Mouse (Mus musculus) left cerebral cortex, postnatal 4 days (tissue): ENCODE results near the gene Slc38a4. TPM values are rescaled to one million over a fixed set of nuclear protein-coding genes. Genes with fewer than 3 reads are reported as not detected.

Source experiments
- DNase-seq: peaks from one replicate; pipeline ENCODE4 v3.0.0-alpha.2; 2022
- intact Hi-C: fragments of 180-260 bp; cut with DNase I; formaldehyde crosslinking; loops from one replicate; pipeline ENCODE4 v1.15.1; 2025
- total RNA-seq, 2 experiments: library from RNA; stranded (reverse); gene quantifications; 2 replicates each; pipeline ENCODE4 v1.2.3; 2021

Slc38a4 gene
- total RNA-seq, 2 experiments from 2014 or later: 2.8 to 3.1 TPM

DNA sequence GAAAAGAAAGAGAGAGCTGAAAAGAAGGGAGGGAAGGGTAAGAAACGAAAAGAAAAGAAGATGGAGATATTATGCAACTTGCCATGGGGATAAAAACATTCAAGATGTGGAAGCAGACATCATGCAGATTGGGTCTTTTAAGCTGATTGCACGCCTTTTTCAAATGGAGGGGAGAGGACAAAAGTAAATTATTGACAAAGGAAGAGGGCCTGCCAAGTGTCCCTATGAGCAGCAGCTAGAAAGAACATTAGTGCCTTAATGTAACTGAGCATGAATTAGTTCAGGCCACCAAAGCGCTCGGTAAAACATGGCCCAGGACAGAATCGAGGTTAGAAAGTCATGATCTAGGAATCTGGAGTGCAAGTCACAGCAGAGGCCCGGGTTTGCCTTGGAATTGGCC, 35.5 kb downstream of the Slc38a4 start:
- DNase-seq: no peak
- intact Hi-C loops: no loop called here

DNA sequence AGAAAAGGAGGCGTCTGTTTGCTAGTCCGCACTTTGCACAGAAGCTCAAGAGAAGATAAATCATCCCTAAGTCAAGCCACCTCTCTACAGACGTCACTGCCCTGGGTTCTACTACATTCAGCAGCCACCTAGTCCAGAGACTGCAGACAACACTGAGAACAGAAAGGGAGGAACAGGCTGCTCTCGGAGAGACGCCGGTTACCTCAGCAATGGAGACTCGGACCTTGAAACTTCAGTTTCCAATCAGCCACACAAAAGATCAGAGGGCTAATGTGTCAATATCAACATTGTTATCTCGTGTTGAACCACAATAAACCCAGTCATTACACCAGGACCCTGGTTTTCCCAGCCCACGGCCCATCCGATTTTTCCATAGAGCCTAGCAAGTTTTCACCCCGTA, 36.4 kb downstream of the Slc38a4 start:
- intact Hi-C loops: no loop called here
- no peak for DNase-seq

DNA sequence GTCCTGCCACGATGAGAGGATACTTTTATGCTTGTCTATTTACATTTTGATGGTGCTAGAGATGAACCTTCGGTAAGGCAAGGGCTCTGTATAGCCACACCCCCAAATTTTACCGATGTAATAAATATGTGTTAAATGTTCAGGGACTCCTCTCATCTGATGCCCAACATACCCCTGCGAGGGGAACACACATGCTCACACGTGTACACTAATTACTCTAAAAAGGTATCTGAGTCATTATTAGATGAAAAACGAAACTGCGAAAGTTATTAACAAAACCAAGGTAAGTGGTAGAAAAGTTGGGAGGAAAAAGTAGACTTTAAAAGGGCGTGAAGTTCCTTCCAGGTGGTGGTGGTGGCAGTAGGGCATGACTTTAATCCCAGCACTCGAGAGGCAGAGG, 38.6 kb downstream of the Slc38a4 start:
- DNase-seq: no peak
- intact Hi-C loops: no loop called here

DNA sequence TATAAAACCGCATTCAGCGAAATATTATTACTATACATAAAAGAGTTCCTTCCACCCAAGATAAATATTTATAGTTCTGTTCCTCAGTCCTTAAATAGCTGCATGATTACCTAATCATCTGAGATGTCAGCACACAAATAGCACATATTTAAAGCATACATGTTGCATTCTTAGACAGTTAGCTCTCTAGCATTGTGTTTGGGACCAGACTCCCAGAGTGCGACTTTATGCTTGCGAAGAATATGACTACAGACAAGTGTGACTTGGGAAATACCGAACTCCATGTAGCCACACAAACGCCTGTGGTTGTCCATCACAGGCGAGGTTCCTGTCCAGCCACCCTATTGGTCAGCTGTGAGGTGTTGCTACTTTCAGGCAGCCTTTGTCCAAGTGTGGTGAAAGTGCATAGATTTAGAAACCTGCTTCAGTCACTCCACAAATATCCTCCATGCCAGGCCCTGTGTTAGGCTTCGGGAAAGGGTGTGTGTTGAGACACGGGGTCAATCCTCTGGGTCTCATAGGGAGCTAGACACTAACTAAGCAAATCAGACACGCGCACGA, 40.6 kb downstream of the Slc38a4 start:
- intact Hi-C loops: no loop called here
- DNase-seq: no peak

DNA sequence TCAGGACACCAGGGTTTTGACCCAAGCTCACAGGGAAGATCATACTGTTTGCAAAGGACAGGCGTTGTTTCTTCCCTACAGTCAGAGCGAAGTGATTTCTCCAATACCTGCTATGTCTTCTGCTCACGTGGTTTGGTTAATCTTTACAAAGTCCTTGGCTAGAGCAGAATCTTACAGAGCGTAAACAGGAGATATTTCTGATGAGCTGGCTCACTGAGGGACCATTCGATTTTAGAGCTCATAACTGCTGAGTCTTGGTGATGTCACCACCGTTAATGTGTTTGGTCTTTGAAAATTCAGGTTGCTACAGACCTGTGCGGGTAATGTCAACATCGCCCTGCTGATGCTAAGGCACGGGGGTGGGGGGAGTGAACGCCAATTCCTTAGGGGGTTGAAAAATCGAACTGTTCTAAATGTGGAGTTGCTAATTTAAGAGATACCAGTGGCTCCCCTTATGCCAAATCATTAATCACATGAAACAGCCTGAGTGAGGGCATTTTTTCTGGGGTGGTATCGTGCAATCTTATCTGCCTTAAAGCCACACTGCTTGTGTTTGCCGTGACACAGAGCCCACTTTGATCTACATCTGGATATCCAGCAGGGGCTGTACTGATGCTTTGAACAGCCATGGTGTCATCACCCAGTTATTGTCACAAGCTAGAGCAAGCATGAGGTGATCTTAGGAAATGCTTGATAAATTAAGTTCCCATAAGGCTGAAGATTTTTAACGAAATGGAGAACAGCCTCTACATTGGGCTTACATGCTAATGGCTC, 44.0 kb downstream of the Slc38a4 start:
- intact Hi-C loops: no loop called here
- no peak for DNase-seq

DNA sequence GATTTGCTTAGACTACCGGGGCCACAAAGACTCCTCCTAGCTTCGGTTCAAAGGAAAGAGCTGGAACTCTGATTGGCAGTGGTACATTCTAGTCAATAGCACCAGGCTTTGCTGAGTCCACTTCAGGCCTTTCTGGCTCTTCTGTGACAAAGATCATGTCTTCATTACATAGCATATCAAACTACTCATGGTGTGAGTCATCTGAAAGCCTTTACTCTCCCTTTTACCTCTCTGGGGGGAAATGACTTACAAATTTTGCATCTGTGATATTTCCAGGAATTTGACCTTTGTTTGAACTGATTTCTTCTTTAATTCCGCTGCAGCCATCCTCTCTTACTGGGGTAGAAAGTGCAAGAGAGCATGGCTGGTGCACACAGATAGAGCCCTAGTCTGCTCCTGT, 46.5 kb downstream of the Slc38a4 start:
- DNase-seq: no peak
- intact Hi-C loops: no loop called here

DNA sequence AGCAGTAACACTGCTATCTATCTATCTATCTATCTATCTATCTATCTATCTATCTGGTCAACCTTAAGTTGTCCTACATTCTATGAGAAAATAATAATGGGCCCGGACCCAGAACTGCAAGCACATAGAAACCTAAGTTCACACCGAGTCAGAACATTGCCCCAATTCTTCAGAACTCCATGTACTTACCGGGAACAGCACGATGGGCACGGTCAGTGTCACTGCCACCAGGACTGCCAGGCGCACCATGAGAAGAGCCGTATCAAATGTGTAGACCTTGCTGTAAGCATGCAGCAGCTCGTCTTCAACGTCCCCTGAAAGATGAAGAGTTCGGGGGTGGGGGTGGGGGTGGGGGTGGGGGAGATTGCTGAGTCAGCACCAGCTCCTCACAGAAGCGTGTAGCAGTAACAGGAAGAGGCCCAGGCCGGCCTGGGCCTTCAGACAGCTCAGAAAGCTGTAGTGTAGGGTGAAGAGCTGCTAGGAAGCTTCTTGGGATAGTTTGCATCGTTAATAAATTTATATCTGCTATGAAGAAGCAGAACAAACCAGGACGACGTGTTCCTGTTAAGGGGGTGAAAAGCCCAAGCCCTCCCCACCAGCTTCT, 50.0 kb downstream of the Slc38a4 start:
- intact Hi-C loops: no loop called here
- DNase-seq: no peak

DNA sequence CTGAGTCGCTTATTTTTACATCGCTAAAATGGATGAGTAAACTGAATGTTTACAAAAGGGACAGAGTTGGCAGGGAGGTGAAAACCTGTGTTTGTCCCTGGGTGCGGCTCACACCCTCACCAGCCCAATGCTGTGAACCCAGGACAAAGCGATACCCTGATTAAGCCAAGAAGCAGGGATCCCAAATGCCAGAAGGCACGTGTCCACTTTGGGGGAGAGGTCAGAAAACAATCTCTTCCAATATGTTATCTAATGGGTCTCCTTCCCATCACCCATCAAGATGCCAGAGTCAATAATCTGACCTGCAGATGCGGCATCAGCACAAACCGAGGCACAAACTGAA, 51.3 kb downstream of the Slc38a4 start:
- no peak for DNase-seq
- intact Hi-C loops: no loop called here

DNA sequence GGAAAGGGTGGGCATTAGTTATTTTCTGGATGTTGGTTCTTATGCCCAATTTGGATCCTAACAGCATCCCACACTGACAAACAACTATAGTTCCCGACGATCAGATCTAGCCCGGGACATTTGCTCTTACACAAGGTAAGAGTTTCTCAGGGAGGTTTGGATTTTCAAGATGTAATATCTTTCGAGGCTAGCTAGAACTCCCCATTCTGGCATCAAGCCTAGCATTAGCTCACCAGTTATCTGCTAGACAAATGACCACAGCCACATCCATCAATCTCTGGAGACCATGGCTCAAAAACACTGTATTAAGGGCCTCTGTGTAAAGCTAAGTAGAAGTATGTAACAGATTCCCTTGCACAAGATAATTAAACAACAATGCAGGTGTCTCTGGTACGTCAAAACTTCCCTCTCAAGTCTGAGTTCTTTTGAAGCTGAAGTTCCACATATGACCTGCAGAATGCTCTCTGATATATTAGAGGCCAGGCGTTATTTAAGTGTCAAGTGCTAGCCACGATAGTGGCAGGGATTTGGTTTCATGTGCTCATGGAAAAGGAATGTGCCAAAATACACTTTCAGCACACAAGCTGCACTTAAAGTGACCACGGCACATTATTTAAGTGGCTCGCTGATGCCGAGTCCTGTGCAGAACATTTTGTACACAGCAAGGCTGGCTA, 51.8 kb downstream of the Slc38a4 start:
- intact Hi-C loops: no loop called here
- DNase-seq: no peak

DNA sequence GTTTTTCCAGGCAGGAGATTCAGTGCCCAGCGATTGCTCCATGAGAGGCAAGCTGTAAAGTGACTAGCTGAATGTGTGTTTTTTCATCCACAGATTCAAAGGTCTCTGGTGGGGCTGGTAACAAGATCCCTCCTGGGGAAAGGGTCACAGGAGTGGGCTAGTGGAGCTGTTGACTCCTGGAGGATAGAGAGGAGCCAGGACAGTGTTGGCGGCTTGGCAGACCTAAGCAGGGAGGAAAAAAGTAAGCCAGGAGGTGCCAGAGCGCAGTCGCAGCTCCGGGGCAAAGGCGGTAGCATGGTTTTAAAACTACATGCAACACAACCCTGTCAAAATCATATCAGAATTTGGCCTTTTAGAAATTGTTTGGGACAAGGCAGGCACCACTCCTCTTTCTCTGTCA, 52.6 kb downstream of the Slc38a4 start:
- intact Hi-C loops: no loop called here

DNA sequence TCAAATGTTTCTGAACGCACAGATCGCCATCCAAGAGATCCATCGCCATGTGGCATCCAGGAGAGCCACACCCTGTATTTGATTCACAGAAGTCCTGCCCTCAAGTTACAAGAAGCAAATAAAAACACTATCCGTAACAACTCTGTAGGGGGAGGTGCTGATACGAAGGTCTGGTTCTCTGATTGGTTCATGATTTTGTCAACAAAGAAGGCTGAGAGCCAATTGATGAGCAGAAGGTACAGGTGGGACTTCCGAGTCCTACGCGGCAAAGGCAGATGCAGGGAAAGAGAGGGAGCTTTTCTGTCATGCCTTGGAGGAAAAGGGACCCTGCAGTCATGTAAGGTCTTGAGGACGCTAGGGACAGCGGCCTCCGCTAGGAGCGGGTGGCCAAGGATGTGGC, 53.0 kb downstream of the Slc38a4 start:
- no peak for DNase-seq
- intact Hi-C loops: no loop called here

More for the DNA sequence above, 52.6 kb downstream of the Slc38a4 start:
- no peak for DNase-seq

DNA sequence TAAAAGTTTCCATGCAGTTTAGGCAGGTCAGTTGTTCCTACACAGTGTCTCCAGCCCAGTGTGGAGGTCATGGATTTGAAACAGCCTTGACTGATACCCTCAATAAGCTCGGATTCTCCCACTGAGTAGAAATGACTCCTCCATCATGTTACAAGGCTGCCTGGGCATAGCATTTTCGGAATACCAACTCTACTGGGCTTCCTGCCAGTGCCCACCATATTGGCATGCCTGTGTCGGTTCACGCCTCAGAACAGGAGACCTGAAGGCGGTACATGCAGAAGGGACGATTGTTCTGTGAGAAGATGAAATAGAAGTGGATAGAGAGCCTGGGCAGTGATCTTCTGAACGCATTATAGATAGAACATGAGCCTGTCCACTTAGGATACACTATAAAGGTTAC, 53.9 kb downstream of the Slc38a4 start:
- intact Hi-C loops: no loop called here
- peak; percentile 10 for DNase-seq

DNA sequence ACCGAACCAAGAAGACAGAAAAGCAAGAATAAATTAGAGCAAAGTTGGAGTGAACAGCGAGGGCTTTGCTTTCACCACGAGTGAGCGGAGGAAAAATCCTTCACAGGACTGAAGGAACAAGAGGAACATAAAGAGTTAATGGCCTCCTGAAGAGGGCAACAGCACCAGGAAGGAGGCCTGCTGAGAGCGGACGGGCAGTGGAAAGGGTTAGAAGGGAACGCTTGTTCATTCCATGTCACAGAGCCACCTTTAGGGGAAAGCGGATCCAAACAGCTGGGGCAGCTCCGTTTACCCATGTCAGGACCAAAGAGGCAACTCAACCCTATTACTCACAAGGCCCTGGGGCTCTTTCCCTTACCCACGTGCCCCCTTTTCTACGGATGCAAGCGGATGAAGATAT, 54.3 kb downstream of the Slc38a4 start:
- no peak for DNase-seq
- intact Hi-C loops: no loop called here

DNA sequence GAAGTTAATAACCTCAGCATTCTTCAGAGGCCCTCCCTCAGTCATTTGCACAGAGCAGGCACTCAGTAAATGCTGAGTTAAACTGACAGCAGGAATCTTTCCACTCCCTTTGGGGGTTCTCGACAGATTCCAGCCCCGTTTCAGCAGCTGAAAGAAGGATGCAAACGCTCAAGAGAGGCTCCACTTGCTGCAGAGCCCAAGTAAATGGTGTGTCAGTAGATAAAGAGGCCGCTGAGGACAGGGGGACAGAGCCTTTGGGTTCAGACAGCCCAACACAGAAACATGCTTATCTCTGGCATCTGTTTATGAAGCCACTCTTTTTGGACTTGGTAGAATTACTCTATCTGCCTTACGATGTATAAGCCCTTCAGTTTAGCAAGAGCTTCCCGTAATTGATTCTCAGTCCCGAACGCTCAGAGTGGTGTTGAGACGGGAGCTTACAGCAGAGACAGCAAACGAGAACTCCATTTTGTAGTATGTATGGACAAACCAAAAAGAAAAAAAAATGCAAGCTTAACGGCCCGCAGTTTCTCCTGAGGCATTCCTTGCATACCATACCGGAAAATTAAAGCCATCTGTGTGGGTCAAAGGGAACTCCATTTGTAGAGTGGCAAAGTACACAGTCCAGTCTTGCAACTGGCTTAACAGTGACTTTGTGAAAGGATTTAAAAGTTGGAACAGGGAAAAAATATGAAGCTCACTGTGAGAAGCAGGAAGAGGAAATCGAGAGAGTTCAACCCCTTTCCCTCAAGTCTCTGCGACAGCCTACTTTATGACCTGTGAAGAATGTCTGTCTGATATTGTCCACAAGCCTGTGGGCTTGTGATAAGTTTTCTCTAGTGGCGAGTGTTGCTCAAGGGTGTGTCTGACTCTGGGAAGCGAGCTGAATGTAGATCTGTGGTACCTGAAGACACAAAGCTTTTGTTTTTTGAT, 55.2 kb downstream of the Slc38a4 start:
- DNase-seq: no peak
- intact Hi-C loops: no loop called here

DNA sequence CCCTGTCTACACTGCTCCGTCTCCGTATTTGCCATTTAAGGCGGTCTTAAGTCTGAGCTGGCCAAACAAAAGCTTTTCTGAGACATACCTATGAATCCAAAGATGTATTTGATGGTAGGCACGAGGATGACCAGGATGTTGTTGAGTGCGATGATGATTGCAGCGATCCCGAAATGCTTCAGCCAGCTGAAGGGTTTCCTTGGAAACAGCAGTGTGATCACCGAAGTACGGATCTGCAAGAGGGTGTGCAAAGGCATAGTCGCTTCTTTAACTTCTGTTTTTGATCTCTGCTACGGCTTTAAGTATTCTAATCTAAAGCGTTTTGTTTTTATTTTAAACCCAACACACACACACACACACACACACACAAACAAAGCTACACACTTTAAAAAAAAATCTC, 56.4 kb downstream of the Slc38a4 start:
- no peak for DNase-seq
- intact Hi-C loops: no loop called here

DNA sequence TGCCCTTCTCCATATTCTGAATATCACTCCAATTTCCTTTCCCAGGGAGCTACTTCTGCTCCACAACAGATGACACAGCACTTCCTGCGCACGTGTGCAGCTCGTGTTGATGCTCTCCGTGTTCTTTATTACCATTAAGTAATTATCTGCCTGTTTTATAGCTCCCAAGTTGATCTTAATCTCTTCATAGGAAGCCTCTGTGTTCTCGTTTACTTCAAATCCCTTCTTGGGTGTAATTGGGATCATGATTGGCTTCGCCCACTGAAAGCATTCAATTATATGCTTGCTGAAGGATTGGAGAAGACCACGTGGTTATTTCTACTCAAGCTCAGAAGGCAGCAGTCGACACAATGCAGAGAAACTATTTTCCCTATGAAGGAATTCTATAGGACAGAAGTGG, 70.1 kb downstream of the Slc38a4 start:
- intact Hi-C loops: no loop called here
- DNase-seq: no peak

DNA sequence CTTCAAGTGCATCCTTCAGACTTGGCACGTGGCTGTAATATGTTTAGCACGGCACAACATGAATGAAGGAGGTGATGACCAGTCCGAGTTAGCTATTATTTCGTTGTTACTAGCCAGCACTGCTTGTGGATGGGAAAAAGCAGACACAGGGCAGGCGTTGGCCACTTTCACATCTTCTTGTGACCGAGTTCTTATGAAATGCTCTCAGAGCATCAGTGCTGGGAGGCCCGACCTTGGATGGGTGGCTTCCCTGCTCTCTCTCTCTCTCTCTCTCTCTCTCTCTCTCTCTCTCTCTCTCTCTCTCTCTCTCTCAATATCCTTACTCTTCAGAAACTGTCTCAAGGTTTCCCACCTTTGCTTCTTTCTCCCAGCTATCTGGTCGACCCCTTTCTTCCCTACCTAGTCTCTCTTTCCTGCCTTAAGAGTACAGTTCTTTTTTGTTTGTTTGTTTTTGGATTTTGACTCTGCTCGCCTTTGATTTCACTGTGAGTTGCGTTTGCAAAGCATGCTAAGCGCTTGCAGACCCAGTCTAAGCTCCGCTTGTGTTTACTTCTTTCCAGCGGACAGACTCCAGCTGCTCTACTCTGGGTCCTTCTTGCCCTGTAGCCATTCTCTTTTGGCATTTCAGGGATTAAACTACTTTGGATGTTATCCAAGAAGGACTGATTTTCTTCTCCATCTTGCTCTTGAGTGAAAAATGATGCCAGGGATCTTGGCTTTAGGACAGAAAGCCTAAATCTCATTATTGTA, 72.0 kb downstream of the Slc38a4 start:
- intact Hi-C loops: no loop called here
- no peak for DNase-seq

DNA sequence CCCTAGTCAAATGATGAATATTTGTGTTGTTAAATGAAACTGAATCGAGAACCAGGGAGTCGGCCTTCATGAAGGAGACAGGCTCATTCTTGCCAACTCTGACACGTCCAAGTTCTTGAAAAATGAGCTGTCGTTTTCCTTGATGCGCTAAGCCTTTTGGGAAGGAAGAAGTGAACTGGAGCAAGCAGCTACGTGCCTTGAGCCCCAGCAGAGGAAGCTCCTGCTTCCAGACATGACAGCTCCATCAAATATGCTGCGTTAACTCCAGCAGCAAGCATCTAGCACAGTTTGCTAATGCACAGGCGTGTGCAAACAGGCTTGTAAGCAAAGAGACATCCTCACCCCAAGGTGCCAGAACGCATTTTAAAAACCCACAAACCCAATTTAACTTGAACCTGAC, 80.6 kb downstream of the Slc38a4 start:
- DNase-seq: no peak
- intact Hi-C loops: no loop called here

DNA sequence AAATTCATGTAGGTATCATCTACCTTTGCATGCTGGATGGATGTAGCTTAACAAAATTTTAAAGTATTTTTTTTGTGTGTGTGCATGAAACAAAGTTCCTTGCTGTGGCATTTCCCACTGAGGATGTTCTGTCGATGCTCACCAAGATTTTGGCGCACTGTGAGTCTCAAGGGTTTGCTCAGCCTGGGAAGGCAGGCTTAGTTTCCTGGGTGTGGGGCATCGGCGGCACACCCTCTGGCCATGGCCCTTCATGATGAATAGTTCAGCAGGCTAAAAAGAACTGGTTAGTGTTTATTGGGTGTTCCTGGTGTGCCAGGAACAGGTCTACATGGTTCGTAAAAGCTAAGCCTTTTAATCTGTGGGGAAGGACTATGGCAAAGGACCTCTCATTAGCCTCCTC, 81.6 kb downstream of the Slc38a4 start:
- intact Hi-C loops: no loop called here
- no peak for DNase-seq

DNA sequence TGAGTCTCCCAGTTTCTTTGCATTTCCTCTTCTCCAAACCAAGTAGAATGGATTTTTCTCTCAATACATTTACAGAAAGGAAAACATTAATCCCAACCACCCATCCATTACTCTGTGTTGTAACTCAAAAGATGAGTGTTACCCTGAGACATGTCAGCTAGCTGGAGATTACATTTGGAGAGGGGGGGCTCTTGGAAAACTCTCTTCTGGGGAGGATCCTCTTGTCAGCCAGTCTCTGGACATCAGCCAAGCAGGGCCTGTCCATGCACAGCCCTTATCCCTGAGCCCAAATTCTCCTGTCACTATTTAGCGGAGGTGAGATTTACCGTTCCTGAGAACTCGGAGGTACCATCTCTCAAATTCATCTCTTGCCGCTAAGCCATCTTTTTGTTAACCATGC, 82.4 kb downstream of the Slc38a4 start:
- DNase-seq: no peak
- intact Hi-C loops: no loop called here
